Mouse (Mus musculus) activated CD4-positive, CD25-positive, alpha-beta regulatory T cell, adult 4 months (primary cell): ENCODE data around the gene Gm20388. TPM values are rescaled to one million over a fixed set of nuclear protein-coding genes. Genes with fewer than 3 reads are reported as not detected.

Experiments
- ATAC-seq: one replicate; pipeline ENCODE4 v1.8.0; 2017
- polyA plus RNA-seq, 2 experiments: library from polyadenylated mRNA; unstranded; fragments of 100-300 nt; shearing (Covaris generic); gene quantifications; one replicate each; pipeline ENCODE4 v1.2.1; 2017

Gene Gm20388
- polyA plus RNA-seq, 2 experiments from 2014 or later = 9.9 to 12.3 TPM

DNA sequence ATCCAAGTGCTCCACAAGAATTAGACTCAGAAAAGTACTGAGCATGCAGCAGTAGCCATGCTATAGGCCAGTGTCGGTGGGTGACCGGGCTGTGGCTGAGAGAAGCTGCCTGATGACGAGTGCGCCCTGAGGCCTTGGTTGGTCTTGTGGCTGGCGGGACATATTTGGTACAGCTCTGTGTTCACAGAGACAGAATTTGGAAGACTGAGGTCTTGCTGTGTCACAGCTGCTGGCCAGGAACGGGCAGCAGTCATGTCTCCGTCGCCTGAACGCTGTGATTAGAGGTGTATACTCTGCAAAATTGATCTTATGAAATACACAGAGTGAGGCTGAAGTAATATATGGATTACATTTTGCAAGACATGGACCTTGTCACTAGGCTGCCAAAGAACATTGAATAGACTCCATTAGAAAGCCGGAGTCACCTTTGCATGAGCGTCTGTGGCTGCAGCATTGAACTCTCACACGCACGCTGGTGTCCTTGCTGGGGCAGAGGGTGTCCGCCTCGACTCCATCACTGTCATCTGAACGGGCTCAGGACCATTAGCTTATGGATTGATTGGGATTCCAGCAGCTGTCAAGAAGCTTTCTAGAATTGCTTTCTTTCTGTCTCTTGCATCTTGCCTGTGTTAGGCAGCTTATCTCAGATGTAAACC, 5.7 kb downstream of the Gm20388 start:
- ATAC-seq = no peak

DNA sequence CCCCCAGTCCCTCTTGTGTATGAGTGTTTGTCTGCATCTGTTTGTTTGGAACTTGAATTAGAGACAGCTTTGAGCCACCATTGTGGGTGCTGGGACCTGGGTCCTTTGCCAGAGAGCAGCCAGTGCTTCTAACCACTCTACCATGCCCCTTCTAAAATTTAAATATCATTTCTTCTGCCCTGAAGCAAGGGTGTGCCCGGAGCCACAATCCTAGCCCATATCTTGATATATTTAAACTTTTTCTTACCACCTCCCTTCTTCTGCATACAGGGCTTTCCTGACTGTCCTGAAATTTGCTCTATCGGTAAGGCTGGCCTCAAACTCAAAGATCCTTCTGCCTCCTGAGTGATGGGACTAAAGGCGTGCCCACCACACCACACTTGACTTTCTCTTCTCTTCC, 6.8 kb downstream of the Gm20388 start:
- no peak for ATAC-seq

DNA sequence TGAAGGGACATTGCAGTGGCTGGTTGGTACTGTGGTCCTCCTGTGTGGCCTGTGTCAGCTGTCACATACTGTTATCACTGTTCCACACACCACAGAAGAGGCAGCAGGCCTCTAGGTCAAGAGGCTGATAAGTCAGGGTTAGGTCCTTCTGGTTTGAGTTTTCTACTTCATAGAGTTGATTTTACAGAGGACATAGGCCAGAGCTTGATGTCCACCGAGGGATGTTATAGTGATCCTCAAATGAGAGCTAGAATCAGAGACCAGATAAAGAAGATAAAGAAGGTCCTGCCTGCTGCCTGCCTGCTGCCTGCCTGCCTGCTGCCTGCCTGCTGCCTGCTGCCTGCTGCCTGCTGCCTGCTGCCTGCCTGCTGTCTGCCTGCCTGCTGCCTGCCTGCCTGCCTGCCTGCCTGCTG, 7.5 kb downstream of the Gm20388 start:
- no peak for ATAC-seq

DNA sequence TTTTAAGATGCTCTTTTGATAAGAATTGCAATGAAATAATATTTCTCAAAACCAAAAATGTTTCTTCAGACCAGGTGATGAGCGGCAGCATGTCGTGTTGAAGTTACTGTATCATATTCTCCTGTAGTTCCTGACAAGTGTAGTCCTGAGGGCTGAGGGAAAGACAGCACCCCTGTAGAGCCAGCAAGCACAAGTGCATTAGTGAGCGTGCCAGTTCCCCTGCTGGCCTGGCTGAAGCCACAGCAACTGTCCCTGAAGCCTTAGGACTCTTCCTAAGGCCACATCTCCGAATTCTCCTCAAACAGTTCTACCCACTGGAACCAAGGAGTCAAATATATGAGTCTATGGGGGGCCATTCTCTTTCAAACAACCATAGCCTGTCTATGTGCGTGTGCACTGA, 12.6 kb downstream of the Gm20388 start:
- no peak for ATAC-seq

- ATAC-seq = no peak
Observed at GRCm38 (mm10) chr8:119925428-119925827, 14.8 kb downstream of the Gm20388 start.

- ATAC-seq = peak; percentile 59
Observed at GRCm38 (mm10) chr8:119926474-119926873, 15.8 kb downstream of the Gm20388 start.

GRCm38 (mm10) chr8:119927422-119928092, 16.9 kb downstream of the Gm20388 start:
- ATAC-seq = no peak

DNA sequence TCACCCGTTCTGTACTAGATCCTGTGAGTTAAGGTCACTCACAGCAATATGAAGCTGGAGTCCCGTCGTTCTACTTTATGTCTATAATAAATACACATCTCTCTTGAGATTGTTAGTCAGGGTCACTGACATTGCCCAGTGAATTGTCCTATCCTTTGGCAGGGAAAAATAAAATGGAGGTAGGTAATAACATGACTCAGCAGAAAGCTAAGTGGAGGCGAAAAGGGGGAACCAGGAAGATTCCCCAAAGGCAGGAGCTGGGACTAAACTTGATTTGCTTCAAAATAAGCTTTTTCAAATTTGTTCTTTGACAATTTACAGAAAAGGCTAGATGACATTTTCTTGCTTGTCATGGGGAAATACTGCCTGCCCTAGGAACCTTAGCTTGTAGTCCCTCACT, 20.7 kb downstream of the Gm20388 start:
- ATAC-seq = no peak

DNA sequence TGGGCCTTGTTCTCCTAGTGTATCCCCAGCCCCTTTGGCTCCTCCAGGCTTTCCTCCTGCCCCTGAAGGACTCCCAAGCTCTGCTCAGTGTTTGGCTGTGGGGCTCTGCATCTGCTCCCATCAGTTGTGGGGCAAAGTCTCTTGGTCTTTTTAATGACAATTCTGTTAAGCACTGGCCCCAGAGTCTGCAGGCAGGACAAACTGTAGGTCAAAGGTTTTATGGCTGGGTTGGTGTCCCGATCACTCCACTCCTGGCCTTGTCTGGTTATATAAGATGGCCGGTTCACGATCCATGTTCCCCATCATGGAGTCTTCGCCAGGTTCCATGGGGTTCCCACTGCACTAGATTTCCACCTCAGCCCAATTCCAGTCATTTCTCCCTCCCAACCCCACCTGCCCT, 23.0 kb downstream of the Gm20388 start:
- ATAC-seq = no peak

DNA sequence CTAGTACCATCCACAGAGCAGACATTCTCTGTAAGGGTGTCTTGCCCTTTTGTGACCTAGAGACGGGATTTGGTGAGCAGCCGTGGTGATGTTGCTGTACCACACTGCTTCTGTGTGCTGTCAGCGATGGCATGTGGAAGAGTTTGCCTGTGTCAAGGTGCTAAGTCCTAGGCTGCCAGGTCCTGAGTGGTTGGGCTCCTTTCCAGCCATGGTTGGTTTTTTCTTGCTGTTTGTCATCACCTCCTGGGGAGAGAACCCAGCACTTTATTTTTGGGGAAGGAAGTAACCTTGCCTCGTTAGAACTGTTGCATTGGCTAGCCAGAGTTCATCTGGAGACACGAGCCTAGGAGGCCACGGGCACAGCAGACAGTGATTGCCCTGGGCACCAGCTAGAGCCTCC, 24.9 kb downstream of the Gm20388 start:
- ATAC-seq = no peak

GRCm38 (mm10) chr8:119938481-119938880, 27.8 kb downstream of the Gm20388 start:
- no peak for ATAC-seq

DNA sequence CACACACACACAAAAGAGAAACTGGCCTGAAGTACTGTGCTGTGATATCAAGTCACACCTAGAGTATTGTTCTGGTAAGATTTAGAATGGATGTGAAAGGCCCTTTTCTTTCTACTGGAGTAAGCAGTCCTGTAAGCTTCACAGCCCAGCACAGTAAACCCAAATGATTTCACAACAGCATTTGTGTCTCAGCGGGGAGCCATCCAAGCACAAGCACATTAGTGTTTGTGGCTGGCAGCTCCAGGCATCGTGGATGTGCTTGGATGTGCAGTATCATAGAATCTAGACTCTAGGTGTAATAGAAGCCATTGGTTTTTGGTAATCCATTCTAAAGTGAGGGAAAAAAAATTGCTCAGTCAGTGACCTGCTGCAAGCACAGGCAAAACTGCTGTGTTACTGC, 28.7 kb downstream of the Gm20388 start:
- ATAC-seq = no peak

DNA sequence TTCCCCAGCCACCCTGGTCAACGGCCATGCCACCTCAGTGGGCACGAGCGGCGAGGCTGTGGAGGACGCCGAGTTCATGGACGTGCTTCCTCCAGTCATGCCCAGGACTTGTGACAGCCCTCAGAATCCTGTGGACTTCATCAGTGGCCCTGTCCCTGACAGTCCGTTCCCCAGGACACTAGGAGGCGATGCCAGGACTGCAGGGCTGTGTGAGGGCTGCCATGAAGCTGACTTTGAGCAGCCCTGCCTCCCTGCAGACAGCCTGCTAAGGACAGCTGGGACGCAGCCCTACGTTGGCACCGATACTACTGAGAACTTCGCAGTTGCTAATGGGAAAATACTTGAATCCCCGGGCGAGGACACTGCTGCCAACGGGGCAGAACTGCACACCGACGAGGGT, 30.8 kb downstream of the Gm20388 start:
- ATAC-seq = no peak

- no peak for ATAC-seq
Observed at GRCm38 (mm10) chr8:119943616-119944015, 33.0 kb downstream of the Gm20388 start.

DNA sequence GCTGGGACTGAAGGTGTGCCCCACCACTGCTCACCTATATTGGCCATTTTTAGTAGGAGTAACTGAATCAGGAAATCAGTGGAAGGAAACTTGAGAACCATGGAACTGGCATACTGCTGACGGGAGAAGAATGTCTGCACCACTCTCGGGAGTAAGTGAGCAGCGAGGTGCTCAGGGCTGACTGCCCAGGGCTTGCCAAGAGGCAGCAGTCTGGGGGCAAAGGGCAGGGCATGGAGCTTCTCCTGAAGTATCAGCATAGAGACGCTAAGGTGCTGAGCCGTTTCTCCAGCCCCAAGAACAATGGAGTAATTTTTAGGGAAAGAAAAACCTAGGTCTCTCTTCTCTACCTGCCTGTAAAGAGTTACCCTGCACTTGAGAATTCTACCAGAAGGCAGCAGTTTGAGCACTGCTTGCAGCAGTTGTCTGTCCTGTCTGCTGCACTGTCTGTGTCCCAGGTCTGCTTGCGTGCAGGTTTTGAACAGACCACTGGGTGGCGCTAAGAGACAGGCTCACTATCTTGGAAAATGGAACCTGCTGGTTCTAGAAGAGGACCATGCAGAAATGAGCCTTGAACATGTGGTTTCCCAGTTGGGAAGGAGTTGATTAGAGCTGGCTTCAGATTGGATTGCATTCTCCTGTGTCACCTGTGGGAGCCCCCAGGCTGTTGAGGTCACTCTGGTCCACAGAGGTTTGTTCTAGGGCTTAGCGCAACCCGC, 33.6 kb downstream of the Gm20388 start:
- ATAC-seq = peak; percentile 28

- peak; percentile 57 for ATAC-seq
Observed at GRCm38 (mm10) chr8:119946326-119946865, 35.8 kb downstream of the Gm20388 start.

DNA sequence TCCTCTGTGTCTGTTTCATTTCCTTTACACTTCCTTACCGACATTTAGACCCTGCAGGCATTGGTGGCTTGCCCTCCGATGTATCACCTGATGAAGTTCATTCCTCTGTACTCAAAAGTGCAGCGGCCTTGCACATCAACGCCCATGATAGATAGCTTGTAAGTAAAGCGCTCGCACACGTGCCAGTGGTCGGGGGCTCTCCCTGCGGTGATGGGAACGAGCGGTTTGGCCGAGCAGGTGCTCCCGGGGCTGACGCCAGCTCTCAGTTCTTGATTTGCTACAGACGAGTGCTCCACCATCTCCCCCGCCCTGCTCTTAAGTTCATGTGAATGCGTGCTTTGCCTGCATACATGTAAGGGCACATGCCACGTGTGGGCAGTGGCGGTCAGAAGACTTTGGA, 37.0 kb downstream of the Gm20388 start:
- peak; percentile 18 for ATAC-seq

DNA sequence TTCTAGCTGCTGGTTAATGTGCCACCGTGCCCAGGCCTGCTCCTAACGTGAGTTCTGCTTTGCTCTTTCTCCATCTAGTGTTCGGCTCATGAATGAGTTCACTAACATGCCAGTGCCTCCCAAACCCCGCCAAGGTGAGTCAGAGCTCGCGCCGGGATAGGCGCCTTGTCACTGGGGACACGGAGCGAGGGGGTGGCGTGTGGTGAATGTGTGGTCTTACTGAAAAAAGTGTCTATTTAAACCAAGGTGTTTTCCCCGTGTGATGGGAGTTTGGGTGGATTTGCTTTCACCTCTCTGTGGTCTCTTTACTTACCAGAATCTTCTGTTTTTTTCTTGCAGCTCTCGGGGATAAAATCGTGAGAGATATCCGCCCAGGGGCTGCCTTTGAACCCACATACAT, 37.7 kb downstream of the Gm20388 start:
- peak; percentile 36 for ATAC-seq

DNA sequence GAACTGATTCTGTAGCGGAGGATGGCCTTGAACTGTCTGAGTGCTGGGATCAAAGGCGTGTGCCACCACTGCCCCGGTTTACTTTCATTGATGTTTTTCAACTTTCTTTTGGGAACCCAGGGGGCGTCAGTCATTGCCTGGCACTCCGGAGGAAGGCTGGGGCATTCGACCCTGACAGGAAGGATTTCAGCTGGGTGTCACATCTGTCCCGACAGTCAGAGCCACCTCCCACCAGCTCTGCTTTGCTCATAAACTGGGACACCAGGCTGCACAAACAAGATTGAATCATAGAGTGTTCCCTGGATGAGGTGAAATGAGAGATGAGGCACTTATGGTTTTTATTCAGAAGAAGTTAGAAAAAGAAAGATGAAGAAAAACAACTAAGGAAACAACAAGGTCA, 41.6 kb downstream of the Gm20388 start:
- ATAC-seq = no peak

DNA sequence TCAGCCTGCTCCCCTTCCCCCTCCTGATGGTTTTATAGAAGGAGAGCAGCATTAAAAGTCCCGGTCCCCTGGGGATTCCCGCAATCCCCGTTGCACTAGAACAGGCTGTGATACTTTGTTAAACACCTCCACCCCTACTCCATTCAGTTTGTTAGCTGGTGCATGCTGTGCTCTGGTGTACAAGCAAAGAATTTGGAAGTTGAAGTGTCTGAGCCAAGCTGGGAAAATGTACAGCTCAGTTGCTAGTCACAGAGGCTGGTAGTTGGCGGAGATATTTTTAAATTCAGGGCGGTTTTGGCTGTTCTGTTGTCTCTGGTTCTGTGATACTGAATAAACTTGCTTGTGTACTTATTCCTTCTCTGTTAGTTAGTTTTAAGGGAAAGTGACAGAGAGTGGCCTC, 42.1 kb downstream of the Gm20388 start:
- ATAC-seq = no peak

DNA sequence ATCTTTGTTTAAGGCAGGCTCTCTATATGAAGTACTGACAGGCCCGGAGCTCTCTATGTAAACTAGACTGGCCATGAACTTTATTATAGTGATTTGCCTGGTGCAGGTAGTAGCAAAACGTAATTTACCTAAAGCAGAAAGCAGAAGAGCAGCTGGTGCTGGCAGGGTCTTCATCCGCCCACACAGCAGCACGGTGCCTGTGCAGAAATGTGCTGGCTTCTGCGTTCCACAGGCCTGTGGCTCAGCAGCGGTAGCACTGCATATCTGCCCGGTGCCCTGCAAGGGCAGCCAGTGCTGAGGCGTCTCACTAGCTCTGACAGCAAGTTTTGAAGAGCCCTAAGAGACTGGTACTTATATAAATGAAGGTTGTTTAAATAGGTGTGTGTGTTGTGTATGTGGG, 44.7 kb downstream of the Gm20388 start:
- ATAC-seq = no peak

DNA sequence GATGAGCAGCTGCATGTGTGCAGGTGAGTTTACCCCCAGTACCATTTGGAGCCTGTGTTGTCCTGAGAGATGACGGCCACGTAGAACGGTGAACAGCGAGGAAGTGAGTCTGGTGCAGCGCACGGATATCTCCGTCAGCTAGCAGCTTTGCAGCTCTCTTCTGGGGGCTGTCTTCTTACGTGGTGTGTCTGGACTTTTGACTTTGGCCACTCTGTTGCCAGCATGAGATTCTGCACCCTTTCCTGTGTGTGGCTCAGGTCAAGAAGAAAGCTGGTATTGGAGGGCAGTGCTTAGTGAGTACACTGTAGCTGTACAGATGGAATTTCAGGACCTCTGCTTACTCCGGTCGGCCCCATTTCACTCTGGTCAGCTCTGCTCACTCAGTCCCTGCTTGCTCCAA, 47.4 kb downstream of the Gm20388 start:
- no peak for ATAC-seq

- ATAC-seq = no peak
Observed at GRCm38 (mm10) chr8:119960531-119961104, 50.0 kb downstream of the Gm20388 start.
